Mouse (Mus musculus): ENCODE measurements around the gene Chrd.

DNA sequence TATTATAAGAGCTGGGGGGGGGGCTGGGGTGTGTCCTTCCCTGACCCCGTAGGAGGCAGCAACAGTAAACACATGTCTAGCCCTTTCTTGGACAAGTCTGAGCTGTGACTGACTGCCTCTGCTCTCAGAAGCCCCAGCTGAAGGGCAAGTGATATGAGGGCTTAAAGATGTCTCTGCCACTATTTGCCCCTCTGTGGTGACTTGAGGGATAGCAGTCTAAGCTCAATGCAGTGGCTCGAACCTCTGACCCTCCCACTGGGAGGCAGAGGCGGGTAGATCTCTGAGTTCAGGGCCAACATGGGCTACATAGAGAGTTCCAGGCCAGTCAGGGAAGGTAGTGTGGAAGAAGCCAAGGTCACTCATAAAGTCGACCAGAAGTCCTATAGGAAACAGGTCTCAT, 22.1 kb upstream of the Chrd start:
- peak; percentile 38; the same call in 1 of the 2 replicates for TF ChIP-seq CTCF (IDR thresholded peaks at IDR 0.05; ENCODE audit: borderline replicate concordance, insufficient read depth, low read depth, low read length)
- no peak for TF ChIP-seq POLR2A (IDR thresholded peaks at IDR 0.05; ENCODE audit: borderline replicate concordance, insufficient read depth, low read length)
